Mouse (Mus musculus) liver, embryonic 11.5 days (tissue): ENCODE measurements around the gene Adprhl1. TPM values are rescaled to one million over a fixed set of nuclear protein-coding genes. Genes with fewer than 3 reads are reported as not detected.

ENCODE experiments used
- ATAC-seq: fragments of 200-750 bp; cut with Nextera tagmentation; replicated peaks from 2 replicates; pipeline ENCODE4 v1.8.0; 2017; ENCODE audit warnings: moderate number of reproducible peaks, mild to moderate bottlenecking, moderate TSS enrichment, moderate library complexity; ENCODE audit not compliant: low FRiP score
- DNase-seq: peaks from one replicate; pipeline ENCODE4 v3.0.0-alpha.2; 2017; ENCODE audit warnings: low spot score
- H3K27ac ChIP-seq: fragments of 300-500 bp; sonication (generic); 2 replicates; pipeline ENCODE4 v1.5.1; 2014; ENCODE audit warnings: mild to moderate bottlenecking, low read depth, low read length, control low read depth
- H3K27me3 ChIP-seq: fragments of 300-500 bp; sonication (generic); replicated peaks from 2 replicates; pipeline ENCODE4 v1.6.1; 2014; ENCODE audit warnings: low read length, mixed read lengths; ENCODE audit not compliant: control insufficient read depth, insufficient read depth
- H3K36me3 ChIP-seq: fragments of 300-500 bp; sonication (generic); 2 replicates; pipeline ENCODE4 v1.6.1; 2014; ENCODE audit warnings: mild to moderate bottlenecking, low read length, moderate library complexity, mixed read lengths; ENCODE audit not compliant: control insufficient read depth, insufficient read depth
- H3K4me1 ChIP-seq: fragments of 300-500 bp; sonication (generic); replicated peaks from 2 replicates; pipeline ENCODE4 v1.6.1; 2014; ENCODE audit warnings: low read length, mixed read lengths; ENCODE audit not compliant: control insufficient read depth, insufficient read depth
- H3K4me2 ChIP-seq: fragments of 300-500 bp; sonication (generic); 2 replicates; pipeline ENCODE4 v1.6.1; 2014; ENCODE audit warnings: mild to moderate bottlenecking, control low read depth, moderate library complexity
- H3K4me3 ChIP-seq: fragments of 300-500 bp; sonication (generic); 2 replicates; pipeline ENCODE4 v1.5.1; 2014; ENCODE audit warnings: low read depth, low read length, control low read depth
- H3K9ac ChIP-seq: fragments of 300-500 bp; sonication (generic); 2 replicates; pipeline ENCODE4 v1.6.1; 2014; ENCODE audit warnings: low read depth, low read length, control low read depth
- H3K9me3 ChIP-seq: fragments of 300-500 bp; sonication (generic); 2 replicates; pipeline ENCODE4 v1.6.1; 2016; ENCODE audit warnings: low read length, inconsistent platforms, mixed read lengths; ENCODE audit not compliant: control insufficient read depth
- WGBS: fragments of 180-500 bp; shearing (Covaris S2); extraction: QIAGEN DNeasy Blood & Tissue Kit; methylation state at CpG from one replicate; pipeline ENCODE4 v1.1.7; 2014; 5-methylcytosine and 5-hydroxymethylcytosine counted together
- polyA plus RNA-seq: library from polyadenylated mRNA; unstranded; fragments of >200 nt; fragmentation: Nextera tagmentation; extraction: Ambion mirVana; gene quantifications from 2 replicates; pipeline ENCODE4 v1.2.1, GENCODE M21; 2014

Gene Adprhl1
- polyA plus RNA-seq, 1 experiment from 2014 or later: 0.70 TPM

GRCm38 (mm10) chr8:13242985-13243870 lies 10.7 kb downstream of the Adprhl1 start:
- no peak overlapping the region for H3K4me2 ChIP-seq
- no peak overlapping the region for H3K4me3 ChIP-seq
- H3K9ac ChIP-seq: no peak overlapping the region
- H3K4me1 ChIP-seq: no peaks in the 10 kb centered on the region
- DNase-seq (no peak), ATAC-seq (no peak)
- no peak overlapping the region for H3K27ac ChIP-seq
- 74% methylated on average over 10 of the region's 10 CpGs for WGBS
- H3K36me3 ChIP-seq: no peaks in the 10 kb centered on the region
- no peaks in the 10 kb centered on the region for H3K27me3 ChIP-seq
- no peaks in the 10 kb centered on the region for H3K9me3 ChIP-seq

DNA sequence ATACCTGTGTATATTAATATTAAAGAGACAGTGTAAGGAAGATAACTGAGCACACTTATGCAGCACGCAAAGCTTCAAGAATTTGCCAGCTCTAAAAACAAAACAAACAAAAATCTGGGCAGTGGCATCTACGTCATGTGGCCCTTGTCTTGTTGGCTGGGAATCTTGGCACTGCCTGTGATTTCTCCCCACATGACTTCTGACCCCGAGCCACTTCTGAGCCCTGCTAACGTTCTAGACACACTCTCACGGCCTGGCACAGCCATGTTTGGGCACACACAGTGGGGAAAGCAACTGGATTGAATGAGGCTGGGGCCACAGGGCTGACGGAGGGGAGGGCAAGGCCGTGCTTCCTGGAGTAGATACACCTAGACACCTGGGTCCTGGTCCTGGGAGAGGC lies 13.3 kb downstream of the Adprhl1 start:
- 69% methylated on average over 7 of the region's 7 CpGs for WGBS

GRCm38 (mm10) chr8:13240055-13240454 lies 13.9 kb downstream of the Adprhl1 start:
- WGBS: 83% methylated on average over 9 of the region's 9 CpGs
- ATAC-seq (no peak), DNase-seq (no peak)
- Histone ChIP-seq H3K9ac (no peak overlapping the region), H3K27me3 (no peaks in the 10 kb centered on the region), H3K9me3 (no peaks in the 10 kb centered on the region), H3K4me3 (no peak overlapping the region), H3K4me1 (no peaks in the 10 kb centered on the region), H3K27ac (no peak overlapping the region), H3K4me2 (no peak overlapping the region), H3K36me3 (no peaks in the 10 kb centered on the region)

More for the DNA sequence above, 13.3 kb downstream of the Adprhl1 start:
- Histone ChIP-seq H3K4me2 (no peak overlapping the region), H3K9me3 (no peaks in the 10 kb centered on the region), H3K27me3 (no peaks in the 10 kb centered on the region), H3K4me3 (no peak overlapping the region), H3K4me1 (no peaks in the 10 kb centered on the region), H3K9ac (no peak overlapping the region), H3K36me3 (no peaks in the 10 kb centered on the region), H3K27ac (no peak overlapping the region)
- no peak for ATAC-seq
- no peak for DNase-seq

DNA sequence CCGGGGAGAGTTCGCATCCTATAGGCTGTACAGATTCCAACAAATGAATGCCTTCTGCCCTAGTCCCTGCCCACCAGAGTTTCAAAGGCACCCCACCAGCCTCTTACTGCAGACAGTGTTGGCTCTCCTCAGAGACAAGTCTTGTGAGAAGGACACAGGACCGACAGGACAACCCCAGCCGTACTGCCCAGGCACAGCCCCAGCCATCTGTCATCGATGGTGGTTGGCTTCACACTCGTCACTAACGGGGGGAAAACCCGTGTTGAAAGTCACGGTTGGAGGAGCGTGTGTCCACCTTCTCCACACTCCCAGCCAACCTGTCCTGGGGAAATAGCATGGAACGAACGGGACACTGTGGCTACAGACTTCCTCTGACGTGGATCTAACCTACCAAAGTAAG lies 19.2 kb downstream of the Adprhl1 start:
- Histone ChIP-seq H3K4me2 (no peak overlapping the region), H3K27me3 (0 out of 2 replicates have a peak, but pooled peaks cover 2% of the 10 kb centered on the region), H3K36me3 (no peaks in the 10 kb centered on the region), H3K9ac (no peak overlapping the region), H3K27ac (no peak overlapping the region), H3K9me3 (no peaks in the 10 kb centered on the region), H3K4me1 (no peaks in the 10 kb centered on the region), H3K4me3 (no peak overlapping the region)
- DNase-seq (no peak), ATAC-seq (no peak)
- 91% methylated on average over 13 of the region's 13 CpGs for WGBS

DNA sequence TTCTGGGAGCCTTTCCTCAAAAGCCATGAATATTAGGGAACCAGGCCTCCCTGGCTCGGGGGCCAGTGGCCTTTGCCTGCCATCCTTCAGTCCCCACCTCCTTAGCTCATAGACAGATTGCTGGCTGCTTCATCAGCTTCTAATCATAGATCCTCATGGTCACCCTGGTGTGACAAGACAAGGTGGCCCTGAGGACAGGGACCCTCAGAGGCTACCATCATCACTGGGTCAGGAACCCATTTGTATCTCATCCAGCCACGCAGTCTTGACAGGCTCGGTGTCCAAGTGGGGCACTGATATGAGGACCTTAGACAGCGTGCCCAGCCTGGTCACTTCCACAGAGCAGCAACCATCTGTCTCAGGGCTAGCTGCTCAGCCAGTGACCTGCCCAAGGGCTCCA lies 23.5 kb downstream of the Adprhl1 start:
- Histone ChIP-seq H3K9ac (no peak overlapping the region), H3K4me2 (no peak overlapping the region), H3K4me1 (no peaks in the 10 kb centered on the region), H3K36me3 (no peaks in the 10 kb centered on the region), H3K27me3 (peaks cover 6% of the 10 kb centered on the region), H3K4me3 (no peak overlapping the region), H3K9me3 (no peaks in the 10 kb centered on the region), H3K27ac (no peak overlapping the region)
- DNase-seq (no peak), ATAC-seq (no peak)
- WGBS: 84% methylated on average over 4 of the region's 4 CpGs

GRCm38 (mm10) chr8:13229802-13230201 lies 24.2 kb downstream of the Adprhl1 start:
- H3K4me1 ChIP-seq: no peaks in the 10 kb centered on the region
- no peak overlapping the region for H3K27ac ChIP-seq
- no peak overlapping the region for H3K9ac ChIP-seq
- H3K4me2 ChIP-seq: no peak overlapping the region
- H3K36me3 ChIP-seq: no peaks in the 10 kb centered on the region
- H3K27me3 ChIP-seq: peaks cover 11% of the 10 kb centered on the region
- no peaks in the 10 kb centered on the region for H3K9me3 ChIP-seq
- DNase-seq (no peak), ATAC-seq (no peak)
- no peak overlapping the region for H3K4me3 ChIP-seq
- WGBS: 82% methylated on average over 12 of the region's 12 CpGs

- DNase-seq: no peak
- no peak overlapping the region for H3K27ac ChIP-seq
- H3K4me1 ChIP-seq: no peaks in the 10 kb centered on the region
- H3K9me3 ChIP-seq: no peaks in the 10 kb centered on the region
- no peak for ATAC-seq
- H3K27me3 ChIP-seq: peaks cover 11% of the 10 kb centered on the region
- no peak overlapping the region for H3K4me2 ChIP-seq
- H3K36me3 ChIP-seq: no peaks in the 10 kb centered on the region
- WGBS: 53% methylated on average over 9 of the region's 9 CpGs
- H3K4me3 ChIP-seq: no peak overlapping the region
- H3K9ac ChIP-seq: no peak overlapping the region
Observed at GRCm38 (mm10) chr8:13228923-13229610, 24.9 kb downstream of the Adprhl1 start.

- Histone ChIP-seq H3K4me2 (no peak overlapping the region), H3K36me3 (no peaks in the 10 kb centered on the region), H3K9ac (no peak overlapping the region), H3K27me3 (peaks cover 9% of the 10 kb centered on the region), H3K9me3 (no peaks in the 10 kb centered on the region), H3K27ac (no peak overlapping the region), H3K4me3 (no peak overlapping the region), H3K4me1 (no peaks in the 10 kb centered on the region)
- ATAC-seq: 0 out of 2 replicates have a peak, but pooled peaks have one; percentile 18
- WGBS: 40% methylated on average over 3 of the region's 3 CpGs
- no peak for DNase-seq
Observed at GRCm38 (mm10) chr8:13227184-13227583, 26.8 kb downstream of the Adprhl1 start.
